Mouse (Mus musculus) layer of hippocampus, adult 9-11 months (tissue): ENCODE measurements around the gene Btnl10.

Source experiments
- DNase-seq: peaks from one replicate; pipeline ENCODE4 v3.0.0; 2022

The Btnl10 gene

DNA sequence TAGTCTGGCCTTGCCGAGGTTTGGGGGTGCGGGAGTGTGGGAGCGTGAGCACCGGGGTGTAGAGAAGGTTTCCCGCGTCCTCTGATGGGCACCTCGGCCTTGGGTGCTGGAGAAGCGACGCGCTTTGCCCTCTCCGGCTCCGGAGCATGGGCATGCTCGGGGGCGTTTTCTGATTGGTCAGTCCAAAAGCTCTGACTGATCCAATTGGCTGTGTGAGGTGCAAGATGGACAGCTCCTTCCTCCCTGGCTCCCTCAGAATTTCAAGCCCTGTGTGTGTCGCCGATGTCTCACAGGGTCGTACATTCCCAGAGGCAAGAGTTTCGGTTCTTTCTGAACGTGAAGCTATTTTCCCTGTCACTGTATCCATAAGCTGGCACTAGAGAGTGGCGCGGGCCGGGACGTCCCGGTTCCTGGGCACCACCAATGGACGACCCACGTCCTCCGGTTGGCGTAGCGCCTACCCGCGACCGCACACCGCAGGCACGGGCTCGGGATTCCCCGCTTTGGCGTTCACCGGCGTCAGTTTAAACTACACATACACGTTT, 42.3 kb downstream of the Btnl10 start:
- DNase-seq = peak; percentile 89

DNA sequence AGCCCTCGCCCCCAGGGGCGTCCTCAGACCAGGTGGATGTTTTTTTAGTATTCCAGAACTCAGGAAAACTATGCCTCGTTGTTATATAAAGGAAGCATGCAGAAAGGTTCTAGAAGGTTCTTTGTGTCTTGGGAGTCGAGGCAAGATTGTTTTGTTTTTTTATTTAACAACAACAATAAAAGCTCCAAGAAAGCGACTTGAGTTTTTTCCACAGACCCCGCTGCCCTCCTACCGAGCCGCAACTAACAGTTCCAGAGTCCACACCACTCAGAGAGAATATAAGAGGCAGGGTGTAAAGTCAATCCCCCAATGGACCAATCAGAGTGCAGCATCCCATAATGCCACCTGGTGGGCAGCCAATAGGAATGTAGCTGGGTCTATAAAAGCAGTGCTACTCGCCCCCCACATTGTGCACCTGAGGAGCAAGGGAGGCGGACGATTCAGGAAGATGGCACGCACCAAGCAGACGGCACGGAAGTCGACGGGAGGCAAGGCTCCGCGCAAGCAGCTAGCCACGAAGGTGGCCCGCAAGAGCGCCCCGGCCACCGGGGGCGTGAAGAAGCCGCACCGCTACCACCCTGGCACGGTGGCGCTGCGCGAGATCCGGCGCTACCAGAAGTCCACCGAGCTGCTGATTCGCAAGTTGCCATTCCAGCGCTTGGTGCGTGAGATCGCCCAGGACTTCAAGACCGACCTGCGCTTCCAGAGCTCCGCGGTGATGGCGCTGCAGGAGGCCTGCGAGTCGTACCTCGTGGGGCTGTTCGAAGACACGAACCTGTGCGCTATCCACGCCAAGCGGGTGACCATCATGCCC, 43.9 kb downstream of the Btnl10 start:
- no peak for DNase-seq

DNA sequence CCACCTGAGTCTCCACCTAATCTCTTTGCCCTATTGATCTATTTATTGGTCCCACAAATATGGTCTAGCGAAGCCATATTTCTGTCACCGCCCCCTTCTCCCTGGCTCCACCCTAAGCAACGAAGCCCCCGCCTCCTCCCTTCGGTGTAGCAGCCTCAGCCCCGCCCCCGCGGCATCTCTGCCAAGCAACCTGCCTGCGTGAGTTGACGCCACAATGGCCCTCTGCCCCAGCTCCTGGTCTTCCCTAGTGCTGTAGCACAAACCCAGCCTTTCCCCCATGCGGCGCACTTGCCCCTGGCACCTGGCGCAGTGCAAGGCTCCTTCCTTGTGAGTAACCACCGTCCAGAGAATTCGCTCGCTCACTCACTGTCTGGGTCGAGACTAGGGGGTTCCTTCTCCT, 45.8 kb downstream of the Btnl10 start:
- DNase-seq = no peak

DNA sequence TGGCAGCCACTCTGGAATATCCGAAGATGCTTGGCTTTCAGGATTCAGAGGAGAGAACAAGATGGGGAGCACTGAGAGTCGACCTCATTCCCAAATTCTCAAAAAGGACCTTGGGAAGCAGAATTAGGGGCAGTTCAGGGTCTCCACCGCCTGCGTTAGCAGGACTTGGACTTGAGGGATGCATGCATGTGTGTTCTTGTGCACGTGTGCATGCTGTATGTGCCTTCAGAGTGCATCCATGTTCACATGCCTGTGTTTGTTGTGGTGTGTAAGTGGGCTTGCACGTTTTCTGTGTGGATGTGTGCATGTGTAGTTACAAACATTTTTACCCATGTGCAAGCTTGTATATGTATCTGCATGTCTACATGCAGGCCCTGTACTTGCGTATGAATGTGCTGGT, 46.5 kb downstream of the Btnl10 start:
- no peak for DNase-seq

- DNase-seq = no peak
These were observed 47.5 kb downstream of the Btnl10 start for GRCm38 (mm10) chr11:58965001-58965760.

DNA sequence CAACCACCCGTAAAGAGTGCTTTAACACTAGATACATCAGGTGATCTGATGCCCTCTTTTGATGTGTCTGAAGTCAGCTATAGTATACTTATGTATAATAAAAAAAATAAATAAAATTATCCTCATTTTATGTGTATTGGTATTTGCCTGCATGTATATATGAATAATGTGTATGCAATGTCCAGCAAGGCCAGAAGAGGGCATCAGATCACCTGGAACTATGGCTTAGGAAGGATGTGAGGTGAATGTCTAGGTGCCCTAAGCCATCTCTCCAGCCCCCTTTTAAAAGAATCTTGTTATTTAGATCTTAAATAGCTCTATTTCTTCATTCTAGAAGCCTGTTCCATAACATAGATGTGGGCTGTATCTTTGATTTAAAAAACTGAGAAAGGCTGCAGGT, 49.6 kb downstream of the Btnl10 start:
- DNase-seq = no peak

GRCm38 (mm10) chr11:58968551-58968950, 50.8 kb downstream of the Btnl10 start:
- DNase-seq = no peak

DNA sequence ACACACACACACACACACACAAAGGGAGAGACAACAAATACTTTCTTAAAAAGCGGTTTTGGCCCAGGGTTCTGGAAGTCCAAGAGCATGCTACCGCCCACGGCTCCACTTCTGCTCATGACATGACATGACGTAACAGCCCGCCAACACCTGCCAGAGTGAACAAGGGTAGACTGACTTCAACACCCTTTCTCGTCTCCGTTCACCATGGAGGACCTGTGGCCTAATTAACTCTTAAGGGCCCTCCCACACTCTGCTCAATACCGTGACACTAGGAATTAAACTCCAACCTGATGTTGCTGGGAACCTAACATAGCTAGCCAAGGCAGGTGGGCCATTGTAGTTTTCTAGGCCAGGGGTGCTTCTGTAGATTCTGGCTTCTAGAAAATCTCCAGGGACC, 51.3 kb downstream of the Btnl10 start:
- no peak for DNase-seq

DNA sequence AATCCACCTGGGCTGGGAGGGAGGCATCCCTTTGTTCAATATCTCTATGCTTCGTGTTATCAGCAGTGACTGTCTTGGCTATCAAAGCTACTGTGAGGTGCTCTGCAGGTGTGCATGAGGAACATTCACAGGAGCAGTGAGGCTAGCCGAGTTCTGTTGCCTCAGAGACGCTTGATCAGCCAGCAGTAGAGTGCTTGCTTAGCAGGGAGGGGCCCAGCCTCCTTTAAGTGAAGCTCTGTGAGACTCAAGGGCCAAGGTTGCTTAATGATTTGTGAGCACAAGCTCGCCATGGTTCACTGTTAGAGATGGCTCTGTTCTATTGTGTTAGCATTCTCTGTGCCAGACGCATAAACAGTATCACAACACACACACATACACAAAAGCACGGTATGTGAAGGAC, 52.0 kb downstream of the Btnl10 start:
- DNase-seq = no peak

DNA sequence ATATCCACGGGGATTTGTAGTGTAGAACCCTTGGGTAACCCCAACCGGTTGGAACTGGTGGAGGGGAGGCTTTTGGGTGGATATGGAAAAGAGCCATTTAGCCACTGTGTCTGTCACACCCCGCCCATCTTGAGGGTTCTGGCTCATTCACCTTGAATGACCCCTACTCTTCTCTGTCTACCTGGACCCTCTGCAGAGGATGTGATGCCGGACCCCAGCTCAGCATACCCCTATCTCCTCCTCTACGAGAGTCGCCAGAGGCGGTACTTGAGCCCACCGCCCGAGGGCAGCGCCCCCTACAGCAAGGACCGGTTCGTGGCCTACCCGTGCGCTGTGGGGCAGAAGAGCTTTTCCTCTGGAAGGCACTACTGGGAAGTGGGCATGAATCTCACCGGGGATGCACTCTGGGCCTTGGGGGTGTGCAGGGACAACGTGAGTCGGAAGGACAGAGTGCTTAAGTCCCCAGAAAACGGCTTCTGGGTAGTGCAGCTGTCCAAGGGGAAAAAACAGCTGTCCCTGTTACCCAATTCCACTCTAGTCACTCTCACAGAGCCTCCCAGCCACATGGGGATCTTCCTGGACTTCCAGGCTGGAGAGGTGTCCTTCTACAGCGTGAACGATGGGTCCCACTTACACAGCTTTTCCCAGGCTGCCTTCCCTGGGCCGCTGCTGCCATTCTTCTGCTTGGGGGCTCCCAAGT, 53.3 kb downstream of the Btnl10 start:
- no peak for DNase-seq

DNA sequence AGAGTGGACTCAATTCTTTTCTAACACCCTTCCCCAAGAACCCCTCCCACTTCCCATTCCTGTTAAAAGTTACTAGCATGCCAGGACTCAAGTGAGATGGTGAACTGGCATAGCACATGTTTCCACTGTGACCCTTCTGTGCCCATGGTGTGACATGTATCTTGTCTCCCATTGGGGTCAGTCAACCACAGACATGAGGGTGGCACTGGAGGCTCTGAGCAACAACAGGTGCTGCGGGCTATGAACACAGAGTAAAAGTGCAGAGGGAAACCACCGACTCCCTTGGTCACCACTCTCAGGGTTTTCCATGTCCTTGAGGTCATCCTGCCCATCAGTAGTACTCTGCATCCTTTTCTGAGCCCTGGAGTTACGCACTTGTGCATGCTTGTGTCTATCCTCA, 54.1 kb downstream of the Btnl10 start:
- DNase-seq = no peak

DNA sequence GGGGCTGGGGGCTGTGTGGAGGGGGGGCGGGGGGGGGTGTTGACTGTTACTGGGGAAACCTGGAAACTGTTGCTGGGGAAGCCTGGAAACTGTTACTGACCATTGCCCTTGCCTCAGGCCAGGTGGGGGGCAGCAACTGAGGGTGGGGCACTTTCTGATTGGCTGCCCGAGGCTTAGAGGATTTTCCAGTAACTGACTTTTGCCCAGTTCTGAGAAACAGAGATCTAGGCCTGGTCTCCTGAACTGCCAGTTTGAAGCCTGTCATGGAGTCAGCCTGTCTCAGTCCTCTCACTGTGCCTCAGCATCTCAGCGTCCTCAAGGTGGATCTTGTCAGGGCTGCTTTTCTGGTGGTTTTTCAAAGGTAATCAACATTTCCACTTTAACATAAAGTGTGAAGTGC, 56.7 kb downstream of the Btnl10 start:
- DNase-seq = no peak
